Mouse (Mus musculus) intestine, embryonic 14.5 days (tissue): ENCODE measurements around the gene Stab2. TPM values are rescaled to one million over a fixed set of nuclear protein-coding genes. Genes with fewer than 3 reads are reported as not detected.
A peak's percentile ranks its signal among the peaks of the same experiment; 100 is the strongest.

ENCODE experiments used
- ATAC-seq: fragments of 200-750 bp; cut with Nextera tagmentation; replicated peaks from 2 replicates; pipeline ENCODE4 v1.8.0; 2017; ENCODE audit warnings: low read depth, moderate number of reproducible peaks, moderate TSS enrichment, moderate library complexity; ENCODE audit not compliant: low FRiP score, low TSS enrichment
- DNase-seq: peaks from one replicate; pipeline ENCODE4 v3.0.0-alpha.2; 2018; ENCODE audit warnings: low spot score
- H3K27ac ChIP-seq: fragments of 300-500 bp; sonication (generic); 2 replicates; pipeline ENCODE4 v1.5.1; 2014; ENCODE audit warnings: low read depth, mild to moderate bottlenecking, control low read depth
- H3K27me3 ChIP-seq: fragments of 300-500 bp; sonication (generic); replicated peaks from 2 replicates; pipeline ENCODE4 v1.6.1; 2014; ENCODE audit warnings: low read length, control low read depth; ENCODE audit not compliant: control insufficient read depth, insufficient read depth
- H3K36me3 ChIP-seq: fragments of 300-500 bp; sonication (generic); 2 replicates; pipeline ENCODE4 v1.6.1; 2014; ENCODE audit warnings: low read length, control low read depth; ENCODE audit not compliant: control insufficient read depth, insufficient read depth
- H3K4me1 ChIP-seq: fragments of 300-500 bp; sonication (generic); replicated peaks from 2 replicates; pipeline ENCODE4 v1.6.1; 2014; ENCODE audit warnings: low read length, control low read depth, mixed read lengths; ENCODE audit not compliant: control insufficient read depth, insufficient read depth
- H3K4me2 ChIP-seq: fragments of 300-500 bp; sonication (generic); 2 replicates; pipeline ENCODE4 v1.6.1; 2014; ENCODE audit warnings: low read length
- H3K4me3 ChIP-seq: fragments of 300-500 bp; sonication (generic); 2 replicates; pipeline ENCODE4 v1.5.1; 2014; ENCODE audit warnings: low read depth, low read length, control low read depth, mixed read lengths
- H3K9ac ChIP-seq: fragments of 300-500 bp; sonication (generic); 2 replicates; pipeline ENCODE4 v1.6.1; 2014; ENCODE audit warnings: mild to moderate bottlenecking, low read length
- H3K9me3 ChIP-seq: fragments of 300-500 bp; sonication (generic); 2 replicates; pipeline ENCODE4 v1.6.1; 2016; ENCODE audit warnings: low read length, control low read depth; ENCODE audit not compliant: control insufficient read depth
- WGBS: fragments of 180-500 bp; shearing (Covaris S2); extraction: QIAGEN DNeasy Blood & Tissue Kit; methylation state at CpG from one replicate; pipeline ENCODE4 v1.1.7; 2014; 5-methylcytosine and 5-hydroxymethylcytosine counted together
- polyA plus RNA-seq: library from polyadenylated mRNA; unstranded; fragments of >200 nt; fragmentation: Nextera tagmentation; extraction: Ambion mirVana; gene quantifications from 2 replicates; pipeline ENCODE4 v1.2.1, GENCODE M21; 2014

The Stab2 gene
- polyA plus RNA-seq, 1 experiment from 2014 or later, result 1.3 TPM

DNA sequence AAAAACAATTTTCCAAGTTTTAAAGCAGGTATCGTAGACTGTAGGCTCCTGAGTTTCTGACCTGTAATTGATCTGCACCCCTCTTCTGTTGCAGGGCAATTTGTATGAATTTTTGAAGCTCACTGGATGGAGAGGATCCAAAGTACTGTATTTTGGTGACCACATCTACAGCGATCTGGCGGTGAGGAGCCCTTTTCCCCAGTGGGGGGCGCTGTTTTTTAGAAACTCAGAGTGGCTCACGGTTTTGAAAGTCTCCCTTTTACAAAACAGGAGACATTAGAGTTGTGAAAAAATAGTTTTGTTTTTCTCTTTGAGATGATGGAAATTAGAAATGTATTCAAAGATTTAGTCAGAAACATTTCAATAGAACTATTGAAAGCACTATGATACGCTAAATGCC is 183.7 kb downstream of the Stab2 start:
- DNase-seq, result no peak
- no peaks in the 10 kb centered on the region for H3K27me3 ChIP-seq
- peaks cover 4% of the 10 kb centered on the region; the same call in 1 of the 2 replicates for H3K4me1 ChIP-seq
- WGBS, result 81% methylated on average over 6 of the region's 6 CpGs
- H3K9ac ChIP-seq, result no peak overlapping the region
- no peak overlapping the region for H3K27ac ChIP-seq
- ATAC-seq, result no peak
- no peaks in the 10 kb centered on the region for H3K36me3 ChIP-seq
- H3K9me3 ChIP-seq, result no peaks in the 10 kb centered on the region
- no peak overlapping the region for H3K4me2 ChIP-seq
- H3K4me3 ChIP-seq, result no peak overlapping the region

GRCm38 (mm10) chr10:86821014-86821413 is 186.8 kb downstream of the Stab2 start:
- no peaks in the 10 kb centered on the region for H3K27me3 ChIP-seq
- DNase-seq, result no peak
- H3K9me3 ChIP-seq, result no peaks in the 10 kb centered on the region
- H3K9ac ChIP-seq, result no peak overlapping the region
- no peaks in the 10 kb centered on the region for H3K36me3 ChIP-seq
- no peak overlapping the region for H3K27ac ChIP-seq
- H3K4me3 ChIP-seq, result no peak overlapping the region
- 97% methylated on average over 7 of the region's 7 CpGs for WGBS
- ATAC-seq, result no peak
- no peak overlapping the region for H3K4me2 ChIP-seq
- H3K4me1 ChIP-seq, result peaks cover 7% of the 10 kb centered on the region; the same call in 1 of the 2 replicates

- Histone ChIP-seq H3K36me3 (no peaks in the 10 kb centered on the region), H3K9ac (no peak overlapping the region), H3K27ac (peak overlapping the region; percentile 12; the same call in 1 of the 2 replicates), H3K4me3 (no peak overlapping the region), H3K4me2 (no peak overlapping the region), H3K9me3 (no peaks in the 10 kb centered on the region), H3K27me3 (no peaks in the 10 kb centered on the region), H3K4me1 (peaks cover 7% of the 10 kb centered on the region; the same call in 1 of the 2 replicates)
- WGBS, result 35% methylated on average over 8 of the region's 8 CpGs
- DNase-seq (no peak), ATAC-seq (no peak)
These were observed 188.1 kb downstream of the Stab2 start for GRCm38 (mm10) chr10:86819649-86820165.

- no peaks in the 10 kb centered on the region for H3K36me3 ChIP-seq
- no peak for DNase-seq
- H3K27ac ChIP-seq, result no peak overlapping the region
- WGBS, result 87% methylated on average over 7 of the region's 7 CpGs
- H3K27me3 ChIP-seq, result no peaks in the 10 kb centered on the region
- H3K4me1 ChIP-seq, result peaks cover 7% of the 10 kb centered on the region; the same call in 1 of the 2 replicates
- H3K4me3 ChIP-seq, result no peak overlapping the region
- no peak for ATAC-seq
- no peak overlapping the region for H3K9ac ChIP-seq
- H3K9me3 ChIP-seq, result no peaks in the 10 kb centered on the region
- no peak overlapping the region for H3K4me2 ChIP-seq
These were observed 192.7 kb downstream of the Stab2 start for GRCm38 (mm10) chr10:86815133-86815532.

DNA sequence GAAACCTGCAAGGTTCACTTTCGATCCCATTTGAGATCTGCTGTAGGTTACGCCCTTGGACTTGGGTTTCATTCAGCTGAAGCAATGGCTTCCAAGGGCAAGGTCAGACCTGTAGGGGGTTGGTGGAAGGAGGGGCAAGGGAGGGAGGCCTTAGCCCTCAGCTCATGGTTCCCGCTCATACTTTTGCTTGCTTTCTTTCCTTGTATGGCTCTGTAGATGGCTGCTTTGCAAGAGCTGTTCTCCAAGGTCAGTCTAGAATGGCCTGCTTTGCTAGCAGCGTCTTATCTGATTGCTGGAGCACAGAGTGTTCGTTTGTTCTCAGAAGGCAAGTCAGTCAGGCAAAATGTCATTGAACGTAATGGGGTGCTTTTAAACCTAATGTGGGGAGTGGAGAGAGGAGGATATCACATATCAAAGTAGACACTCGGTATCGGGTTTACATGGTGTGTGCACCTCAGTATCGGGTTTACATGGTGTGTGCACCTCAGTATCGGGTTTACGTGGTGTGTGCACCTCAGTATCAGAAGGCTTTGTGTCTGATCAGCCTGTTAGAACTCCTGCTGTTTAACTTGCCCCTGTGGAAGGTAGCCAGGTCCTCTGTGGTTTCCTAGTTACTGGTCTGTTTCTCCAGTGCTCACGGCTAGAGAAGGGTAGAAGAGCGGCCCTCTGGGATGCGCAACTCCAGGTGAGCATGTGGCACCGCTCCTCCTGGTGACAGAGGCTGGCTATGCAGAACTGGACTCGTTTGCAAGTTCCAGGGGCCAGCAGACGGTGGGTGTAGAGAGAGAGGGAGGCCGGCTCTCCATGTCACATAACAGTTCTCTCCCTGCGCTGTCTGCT is 193.3 kb downstream of the Stab2 start:
- Histone ChIP-seq H3K4me2 (no peak overlapping the region), H3K36me3 (no peaks in the 10 kb centered on the region), H3K27me3 (no peaks in the 10 kb centered on the region), H3K9ac (no peak overlapping the region), H3K27ac (no peak overlapping the region), H3K4me3 (no peak overlapping the region), H3K4me1 (peaks cover 3% of the 10 kb centered on the region; the same call in 1 of the 2 replicates), H3K9me3 (no peaks in the 10 kb centered on the region)
- ATAC-seq, result no peak; the same call in 1 of the 2 replicates
- no peak for DNase-seq
- WGBS, result 79% methylated on average over 19 of the region's 19 CpGs

GRCm38 (mm10) chr10:86810612-86811011 is 197.2 kb downstream of the Stab2 start:
- Histone ChIP-seq H3K36me3 (no peaks in the 10 kb centered on the region), H3K4me1 (no peaks in the 10 kb centered on the region), H3K9ac (no peak overlapping the region), H3K4me3 (no peak overlapping the region), H3K4me2 (no peak overlapping the region), H3K27me3 (no peaks in the 10 kb centered on the region), H3K27ac (no peak overlapping the region), H3K9me3 (no peaks in the 10 kb centered on the region)
- WGBS, result 96% methylated on average over 5 of the region's 5 CpGs
- no peak for DNase-seq
- ATAC-seq, result no peak

DNA sequence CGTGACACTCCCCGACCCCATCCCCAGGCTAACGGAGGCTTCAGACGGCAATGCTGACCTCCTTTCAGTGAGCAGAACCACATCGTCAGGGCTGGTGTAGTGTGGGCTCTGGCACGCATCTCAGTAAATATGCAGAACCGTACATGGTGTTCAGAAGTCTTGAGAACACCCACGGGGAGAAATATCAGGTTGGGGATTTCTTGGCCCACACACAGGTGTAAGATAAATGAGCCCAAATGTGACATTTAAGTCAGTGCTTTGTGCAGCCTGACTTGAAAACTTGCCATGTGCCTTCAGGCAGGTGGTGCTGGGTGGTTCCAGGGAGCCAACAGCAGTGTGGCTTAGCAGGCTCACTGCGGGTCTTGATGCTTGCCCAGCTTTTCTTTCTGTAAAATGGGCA is 197.8 kb downstream of the Stab2 start:
- no peaks in the 10 kb centered on the region for H3K9me3 ChIP-seq
- H3K4me3 ChIP-seq, result no peak overlapping the region
- no peaks in the 10 kb centered on the region for H3K4me1 ChIP-seq
- H3K27me3 ChIP-seq, result no peaks in the 10 kb centered on the region
- 88% methylated on average over 9 of the region's 9 CpGs for WGBS
- ATAC-seq (no peak), DNase-seq (no peak)
- no peaks in the 10 kb centered on the region for H3K36me3 ChIP-seq
- H3K27ac ChIP-seq, result no peak overlapping the region
- H3K4me2 ChIP-seq, result no peak overlapping the region
- H3K9ac ChIP-seq, result no peak overlapping the region

- no peak overlapping the region for H3K9ac ChIP-seq
- ATAC-seq (no peak), DNase-seq (no peak)
- no peaks in the 10 kb centered on the region for H3K4me1 ChIP-seq
- H3K4me2 ChIP-seq, result no peak overlapping the region
- no peaks in the 10 kb centered on the region for H3K9me3 ChIP-seq
- H3K36me3 ChIP-seq, result no peaks in the 10 kb centered on the region
- no peak overlapping the region for H3K27ac ChIP-seq
- no peak overlapping the region for H3K4me3 ChIP-seq
- WGBS, result 82% methylated on average over 15 of the region's 15 CpGs
- H3K27me3 ChIP-seq, result no peaks in the 10 kb centered on the region
These were observed 199.6 kb downstream of the Stab2 start for GRCm38 (mm10) chr10:86808013-86808758.
